Mouse (Mus musculus) limb, embryonic 14.5 days (tissue): ENCODE data around the gene Omg. TPM values are rescaled to one million over a fixed set of nuclear protein-coding genes. Genes with fewer than 3 reads are reported as not detected.

ENCODE experiments used
- ATAC-seq: fragments of 200-750 bp; cut with Nextera tagmentation; 2 replicates; pipeline ENCODE4 v1.8.0; 2017; ENCODE audit warnings: low read depth, moderate number of reproducible peaks, moderate TSS enrichment; ENCODE audit not compliant: low FRiP score
- DNase-seq: peaks from one replicate; pipeline ENCODE4 v3.0.0-alpha.2; 2015; ENCODE audit warnings: low spot score
- H3K27ac ChIP-seq: fragments of 300-500 bp; sonication (generic); replicated peaks from 2 replicates; pipeline ENCODE4 v1.5.1; 2014; ENCODE audit warnings: low read depth, mild to moderate bottlenecking, low read length, moderate library complexity, mixed read lengths
- H3K27me3 ChIP-seq: fragments of 300-500 bp; sonication (generic); 2 replicates; pipeline ENCODE4 v1.6.1; 2014; ENCODE audit warnings: low read length, mixed read lengths; ENCODE audit not compliant: control insufficient read depth, insufficient read depth
- H3K36me3 ChIP-seq: fragments of 300-500 bp; sonication (generic); 2 replicates; pipeline ENCODE4 v1.6.1; 2014; ENCODE audit warnings: mild to moderate bottlenecking, low read length, moderate library complexity, mixed read lengths; ENCODE audit not compliant: control insufficient read depth, insufficient read depth
- H3K4me1 ChIP-seq: fragments of 300-500 bp; sonication (generic); 2 replicates; pipeline ENCODE4 v1.6.1; 2014; ENCODE audit warnings: antibody characterized with exemption, low read length, mixed read lengths; ENCODE audit not compliant: control insufficient read depth, insufficient read depth
- H3K4me2 ChIP-seq: fragments of 300-500 bp; sonication (generic); replicated peaks from 2 replicates; pipeline ENCODE4 v1.6.1; 2014; ENCODE audit warnings: low read depth, mild to moderate bottlenecking, low read length, moderate library complexity; ENCODE audit not compliant: severe bottlenecking
- H3K4me3 ChIP-seq: fragments of 300-500 bp; sonication (generic); replicated peaks from 2 replicates; pipeline ENCODE4 v1.5.1; 2014; ENCODE audit warnings: low read length
- H3K9ac ChIP-seq: fragments of 300-500 bp; sonication (generic); 2 replicates; pipeline ENCODE4 v1.6.1; 2014; ENCODE audit warnings: mild to moderate bottlenecking, low read depth, low read length, moderate library complexity; ENCODE audit not compliant: severe bottlenecking
- H3K9me3 ChIP-seq: fragments of 300-500 bp; sonication (generic); 2 replicates; pipeline ENCODE4 v1.6.1; 2016; ENCODE audit warnings: low read length; ENCODE audit not compliant: control insufficient read depth
- POLR2A ChIP-seq: fragments of 200-500 bp; IDR thresholded peaks from 2 replicates; pipeline ENCODE4 v1.8.0; 2012; ENCODE audit warnings: inconsistent platforms, mild to moderate bottlenecking, moderate library complexity, borderline replicate concordance; ENCODE audit not compliant: insufficient read depth, insufficient read length; ENCODE audit errors: extremely low read depth
- WGBS: fragments of 180-500 bp; shearing (Covaris S2); extraction: QIAGEN DNeasy Blood & Tissue Kit; methylation state at CpG from one replicate; pipeline ENCODE4 v1.1.7; 2014; 5-methylcytosine and 5-hydroxymethylcytosine counted together
- polyA plus RNA-seq, 2 experiments: library from polyadenylated mRNA; depleted of rRNA in 1 of 2; stranded (reverse) in 1 of 2; unstranded in 1 of 2; fragments of >200 nt; fragmentation: Nextera tagmentation in 1 of 2; extraction: Ambion mirVana in 1 of 2; gene quantifications; 2 replicates each; pipeline versions ENCODE4 v1.2.1 to v1.2.3; 2012 to 2014

Omg gene
- polyA plus RNA-seq (2012; rRNA removed) (0.03 TPM in 1 of 2 replicates, not detected in the other), polyA plus RNA-seq (2014; fragmentation: Nextera tagmentation; extraction: Ambion mirVana) (0.26 and 0.40 TPM in 2 replicates)

GRCm38 (mm10) chr11:79503845-79504244, at the start of gene Omg:
Gene Omg (minus strand): TSS chr11:79504084.
- no peaks in the 10 kb centered on the region for H3K4me1 ChIP-seq
- no peak within 1 kb of the TSS for H3K9ac ChIP-seq
- WGBS: 61% methylated on average over 8 of the region's 8 CpGs
- no peak for ATAC-seq
- no peaks in the 10 kb centered on the region for H3K27me3 ChIP-seq
- H3K4me2 ChIP-seq: no peak within 1 kb of the TSS
- H3K4me3 ChIP-seq: no peak within 1 kb of the TSS
- H3K27ac ChIP-seq: no peak within 1 kb of the TSS
- no peaks in the 10 kb centered on the region for H3K9me3 ChIP-seq
- no peak for DNase-seq
- no peak for TF ChIP-seq POLR2A
- peaks cover 5% of the 10 kb centered on the region; the same call in 1 of the 2 replicates for H3K36me3 ChIP-seq

- 81% methylated on average over 1 of the region's 1 CpGs for WGBS
- no peaks in the 10 kb centered on the region for H3K4me1 ChIP-seq
- no peak overlapping the region for H3K4me2 ChIP-seq
- no peak overlapping the region for H3K9ac ChIP-seq
- H3K4me3 ChIP-seq: no peak overlapping the region
- no peaks in the 10 kb centered on the region for H3K9me3 ChIP-seq
- no peak for TF ChIP-seq POLR2A
- H3K36me3 ChIP-seq: peaks cover 87% of the 10 kb centered on the region
- H3K27ac ChIP-seq: no peak overlapping the region
- H3K27me3 ChIP-seq: no peaks in the 10 kb centered on the region
- ATAC-seq (no peak), DNase-seq (no peak)
Observed at GRCm38 (mm10) chr11:79552622-79553021, 48.7 kb upstream of the Omg start.

GRCm38 (mm10) chr11:79536293-79536692, 32.4 kb upstream of the Omg start:
- peaks cover 42% of the 10 kb centered on the region for H3K36me3 ChIP-seq

GRCm38 (mm10) chr11:79535554-79535953, 31.7 kb upstream of the Omg start:
- Histone ChIP-seq H3K4me3 (no peak overlapping the region), H3K27ac (no peak overlapping the region), H3K4me2 (no peak overlapping the region), H3K9me3 (no peaks in the 10 kb centered on the region), H3K9ac (no peak overlapping the region), H3K36me3 (peaks cover 44% of the 10 kb centered on the region), H3K4me1 (peaks cover 4% of the 10 kb centered on the region), H3K27me3 (no peaks in the 10 kb centered on the region)
- no peak for TF ChIP-seq POLR2A
- DNase-seq (no peak), ATAC-seq (no peak)
- WGBS: 94% methylated on average over 4 of the region's 4 CpGs

More at GRCm38 (mm10) chr11:79536293-79536692, 32.4 kb upstream of the Omg start:
- H3K9me3 ChIP-seq: no peaks in the 10 kb centered on the region
- no peak overlapping the region for H3K4me2 ChIP-seq
- no peaks in the 10 kb centered on the region for H3K27me3 ChIP-seq
- H3K9ac ChIP-seq: no peak overlapping the region
- H3K27ac ChIP-seq: no peak overlapping the region
- no peak overlapping the region for H3K4me3 ChIP-seq
- no peak for DNase-seq
- 95% methylated on average over 3 of the region's 3 CpGs for WGBS
- H3K4me1 ChIP-seq: peaks cover 4% of the 10 kb centered on the region
- ATAC-seq: no peak
- TF ChIP-seq POLR2A: no peak

GRCm38 (mm10) chr11:79533950-79534690, 30.2 kb upstream of the Omg start:
- peaks cover 40% of the 10 kb centered on the region for H3K36me3 ChIP-seq
- 82% methylated on average over 8 of the region's 8 CpGs for WGBS
- TF ChIP-seq POLR2A: no peak
- H3K27me3 ChIP-seq: no peaks in the 10 kb centered on the region
- H3K4me1 ChIP-seq: peaks cover 4% of the 10 kb centered on the region
- H3K9ac ChIP-seq: no peak overlapping the region
- DNase-seq (peak; percentile 74), ATAC-seq (peak; percentile 41; the same call in 1 of the 2 replicates)
- no peak overlapping the region for H3K4me3 ChIP-seq
- no peaks in the 10 kb centered on the region for H3K9me3 ChIP-seq
- no peak overlapping the region for H3K4me2 ChIP-seq
- peak overlapping the region; percentile 52 for H3K27ac ChIP-seq
